Mouse (Mus musculus) myocyte (in vitro differentiated cells): ENCODE data around the gene D630045J12Rik. TPM values are rescaled to one million over a fixed set of nuclear protein-coding genes. Genes with fewer than 3 reads are reported as not detected.

ENCODE experiments used
- H3K27me3 ChIP-seq: one replicate; pipeline ENCODE4 v1.6.1; 2011; ENCODE audit not compliant: control insufficient read depth, insufficient read depth, insufficient read length
- H3K36me3 ChIP-seq: one replicate; pipeline ENCODE4 v1.6.1; 2011; ENCODE audit not compliant: control insufficient read depth, insufficient read depth
- H3K4me2 ChIP-seq: one replicate; pipeline ENCODE4 v1.6.1; 2011; ENCODE audit warnings: low read depth, control low read depth
- H3K4me3 ChIP-seq: one replicate; pipeline ENCODE4 v1.5.1; 2011; ENCODE audit warnings: mild to moderate bottlenecking, control low read depth, moderate library complexity
- H3K79me2 ChIP-seq: one replicate; pipeline ENCODE4 v1.6.1; 2011; ENCODE audit not compliant: control insufficient read depth, insufficient read depth
- H3ac ChIP-seq: one replicate; pipeline ENCODE4 v1.6.1; 2011; ENCODE audit not compliant: control insufficient read depth, insufficient read length
- CEBPB ChIP-seq: IDR thresholded peaks from 2 replicates; pipeline ENCODE4 v1.6.1; 2011; ENCODE audit warnings: mild to moderate bottlenecking, moderate library complexity; ENCODE audit not compliant: poor library complexity, insufficient read depth, severe bottlenecking
- E2F4 ChIP-seq: IDR thresholded peaks from one replicate; pipeline ENCODE4 v1.6.1; 2011; ENCODE audit warnings: mild to moderate bottlenecking, control low read depth, moderate library complexity; ENCODE audit not compliant: insufficient read depth
- MAX ChIP-seq: IDR thresholded peaks from one replicate; pipeline ENCODE4 v1.6.1; 2011; ENCODE audit warnings: low read depth, mild to moderate bottlenecking, control low read depth
- MYOD1 ChIP-seq, 3 experiments: IDR thresholded peaks; one replicate each; pipeline ENCODE4 v1.6.1; 2011; ENCODE audit warnings: control low read depth in 2 of 3, low read depth in 2 of 3, mild to moderate bottlenecking in 2 of 3, moderate library complexity in 1 of 3; ENCODE audit not compliant: insufficient read length in 2 of 3, control insufficient read depth in 1 of 3
- MYOG ChIP-seq, 3 experiments: IDR thresholded peaks; one replicate each; pipeline ENCODE4 v1.6.1; 2011; ENCODE audit warnings: control low read depth in 2 of 3, low read depth in 2 of 3, mild to moderate bottlenecking in 2 of 3; ENCODE audit not compliant: insufficient read length in 2 of 3, control insufficient read depth in 1 of 3, insufficient read depth in 1 of 3
- POLR2A ChIP-seq: IDR thresholded peaks from one replicate; pipeline ENCODE4 v1.6.1; 2011; ENCODE audit warnings: low read depth, mild to moderate bottlenecking, control low read depth, moderate library complexity; ENCODE audit not compliant: insufficient read length
- POLR2AphosphoS2 ChIP-seq: IDR thresholded peaks from one replicate; pipeline ENCODE4 v1.6.1; 2011; ENCODE audit warnings: low read depth, control low read depth; ENCODE audit not compliant: insufficient read length
- REST ChIP-seq: IDR thresholded peaks from one replicate; pipeline ENCODE4 v1.6.1; 2011; ENCODE audit warnings: mild to moderate bottlenecking, control low read depth, moderate library complexity; ENCODE audit not compliant: insufficient read depth, insufficient read length
- SRF ChIP-seq: IDR thresholded peaks from one replicate; pipeline ENCODE4 v1.6.1; 2011; ENCODE audit warnings: low read depth; ENCODE audit not compliant: control insufficient read depth, insufficient read length
- TCF12 ChIP-seq: IDR thresholded peaks from one replicate; pipeline ENCODE4 v1.6.1; 2011; ENCODE audit warnings: mild to moderate bottlenecking, control low read depth; ENCODE audit not compliant: poor library complexity, insufficient read depth, severe bottlenecking
- TCF3 ChIP-seq: IDR thresholded peaks from one replicate; pipeline ENCODE4 v1.6.1; 2011; ENCODE audit warnings: low read depth, control low read depth; ENCODE audit not compliant: insufficient read length
- USF1 ChIP-seq: IDR thresholded peaks from one replicate; pipeline ENCODE4 v1.6.1; 2011; ENCODE audit warnings: low read depth, mild to moderate bottlenecking, control low read depth, moderate library complexity
- polyA plus RNA-seq: library from polyadenylated mRNA; unstranded; fragments of >200 nt; fragmentation: generic; extraction: Trizol; gene quantifications from one replicate; pipeline ENCODE4 v1.2.1, GENCODE M21; 2012; ENCODE audit warnings: missing spikeins

The D630045J12Rik gene
- polyA plus RNA-seq, 1 experiment = 0.77 TPM

- Histone ChIP-seq H3ac (no peak overlapping the region), H3K36me3 (no peaks in the 10 kb centered on the region), H3K27me3 (no peaks in the 10 kb centered on the region), H3K79me2 (no peaks in the 10 kb centered on the region), H3K4me3 (no peak overlapping the region), H3K4me2 (no peak overlapping the region)
- no peak for TF ChIP-seq CEBPB
- TF ChIP-seq MYOG (IDR thresholded peaks at IDR 0.05; ENCODE audit: control insufficient read depth in 1 of 3, insufficient read depth in 1 of 3, insufficient read length in 2 of 3, low read depth in 2 of 3) = no peak
- TF ChIP-seq E2F4 = no peak
- no peak for TF ChIP-seq TCF12
- no peak for TF ChIP-seq POLR2A
- TF ChIP-seq SRF = no peak
- TF ChIP-seq TCF3 = no peak
- no peak for TF ChIP-seq REST
These were observed 93.7 kb downstream of the D630045J12Rik start for GRCm38 (mm10) chr6:38160102-38160501.

GRCm38 (mm10) chr6:38159576-38159975 lies 94.2 kb downstream of the D630045J12Rik start:
- TF ChIP-seq MYOG (IDR thresholded peaks at IDR 0.05; ENCODE audit: control insufficient read depth in 1 of 3, insufficient read depth in 1 of 3, insufficient read length in 2 of 3, low read depth in 2 of 3) (no peak), SRF (no peak), REST (no peak), POLR2AphosphoS2 (no peak), CEBPB (no peak)
- Histone ChIP-seq H3ac (no peak overlapping the region), H3K4me2 (no peak overlapping the region), H3K27me3 (no peaks in the 10 kb centered on the region), H3K4me3 (no peak overlapping the region), H3K36me3 (no peaks in the 10 kb centered on the region), H3K79me2 (no peaks in the 10 kb centered on the region)

- H3K4me3 ChIP-seq = no peak overlapping the region
- H3K79me2 ChIP-seq = no peaks in the 10 kb centered on the region
- H3K27me3 ChIP-seq = no peaks in the 10 kb centered on the region
- no peak overlapping the region for H3K4me2 ChIP-seq
- no peaks in the 10 kb centered on the region for H3K36me3 ChIP-seq
- TF ChIP-seq REST = no peak
- TF ChIP-seq USF1 = no peak
- no peak for TF ChIP-seq CEBPB
- TF ChIP-seq POLR2AphosphoS2 = no peak
- TF ChIP-seq TCF12 = no peak
- TF ChIP-seq E2F4 = no peak
- TF ChIP-seq MYOD1 (IDR thresholded peaks at IDR 0.05; ENCODE audit: control insufficient read depth in 1 of 3, insufficient read length in 2 of 3, low read depth in 2 of 3) = no peak
- no peak for TF ChIP-seq TCF3
- TF ChIP-seq MYOG (IDR thresholded peaks at IDR 0.05; ENCODE audit: control insufficient read depth in 1 of 3, insufficient read depth in 1 of 3, insufficient read length in 2 of 3, low read depth in 2 of 3) = no peak
- no peak for TF ChIP-seq POLR2A
- TF ChIP-seq MAX = no peak
- no peak overlapping the region for H3ac ChIP-seq
These were observed 95.9 kb downstream of the D630045J12Rik start for GRCm38 (mm10) chr6:38157925-38158324.

GRCm38 (mm10) chr6:38156204-38156603 lies 97.6 kb downstream of the D630045J12Rik start:
- H3K4me2 ChIP-seq = no peak overlapping the region
- H3K79me2 ChIP-seq = no peaks in the 10 kb centered on the region
- no peak for TF ChIP-seq E2F4
- TF ChIP-seq MYOG (IDR thresholded peaks at IDR 0.05; ENCODE audit: control insufficient read depth in 1 of 3, insufficient read depth in 1 of 3, insufficient read length in 2 of 3, low read depth in 2 of 3) = no peak
- TF ChIP-seq MAX = no peak
- no peak for TF ChIP-seq MYOD1 (IDR thresholded peaks at IDR 0.05; ENCODE audit: control insufficient read depth in 1 of 3, insufficient read length in 2 of 3, low read depth in 2 of 3)
- TF ChIP-seq TCF12 = no peak
- no peak for TF ChIP-seq TCF3
- no peak for TF ChIP-seq USF1
- TF ChIP-seq REST = no peak
- no peak for TF ChIP-seq POLR2AphosphoS2
- TF ChIP-seq POLR2A = no peak
- TF ChIP-seq CEBPB = no peak
- no peak overlapping the region for H3K4me3 ChIP-seq
- no peak overlapping the region for H3ac ChIP-seq
- H3K27me3 ChIP-seq = no peaks in the 10 kb centered on the region
- no peaks in the 10 kb centered on the region for H3K36me3 ChIP-seq

GRCm38 (mm10) chr6:38152305-38152704 lies 101.5 kb downstream of the D630045J12Rik start:
- no peak overlapping the region for H3K4me3 ChIP-seq
- no peak overlapping the region for H3K4me2 ChIP-seq
- no peaks in the 10 kb centered on the region for H3K36me3 ChIP-seq
- TF ChIP-seq TCF3 = no peak
- TF ChIP-seq MAX = no peak
- no peak for TF ChIP-seq TCF12
- TF ChIP-seq REST = no peak
- TF ChIP-seq POLR2A = no peak
- no peak for TF ChIP-seq USF1
- TF ChIP-seq SRF = no peak
- TF ChIP-seq POLR2AphosphoS2 = no peak
- TF ChIP-seq E2F4 = no peak
- no peak for TF ChIP-seq CEBPB
- TF ChIP-seq MYOG (IDR thresholded peaks at IDR 0.05; ENCODE audit: control insufficient read depth in 1 of 3, insufficient read depth in 1 of 3, insufficient read length in 2 of 3, low read depth in 2 of 3) = no peak
- no peak for TF ChIP-seq MYOD1 (IDR thresholded peaks at IDR 0.05; ENCODE audit: control insufficient read depth in 1 of 3, insufficient read length in 2 of 3, low read depth in 2 of 3)
- H3ac ChIP-seq = no peak overlapping the region
- H3K79me2 ChIP-seq = no peaks in the 10 kb centered on the region
- H3K27me3 ChIP-seq = no peaks in the 10 kb centered on the region
